Mouse (Mus musculus): ENCODE results near the gene Adam17.
A peak's percentile ranks its signal among the peaks of the same experiment; 100 is the strongest.

The Adam17 gene

DNA sequence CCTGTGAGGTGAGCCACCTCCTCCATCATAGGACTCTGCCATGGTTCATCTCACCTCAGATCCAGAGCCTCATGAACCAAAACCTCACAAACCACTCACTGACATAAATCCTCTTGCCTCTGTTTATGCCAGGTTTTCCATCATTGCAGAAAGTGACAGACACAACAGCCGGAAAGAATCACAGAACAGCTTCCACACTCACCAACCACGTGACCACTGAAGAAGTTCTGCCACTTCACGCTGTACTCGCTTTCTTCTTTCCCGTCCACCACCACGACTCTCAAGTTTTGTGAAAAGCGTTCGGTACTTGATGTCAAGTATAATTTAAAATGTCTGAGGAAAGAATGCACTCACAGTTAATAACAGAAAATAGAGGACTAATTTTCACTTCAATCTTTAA is 19.8 kb downstream of the Adam17 start:
- no peak for DNase-seq

DNA sequence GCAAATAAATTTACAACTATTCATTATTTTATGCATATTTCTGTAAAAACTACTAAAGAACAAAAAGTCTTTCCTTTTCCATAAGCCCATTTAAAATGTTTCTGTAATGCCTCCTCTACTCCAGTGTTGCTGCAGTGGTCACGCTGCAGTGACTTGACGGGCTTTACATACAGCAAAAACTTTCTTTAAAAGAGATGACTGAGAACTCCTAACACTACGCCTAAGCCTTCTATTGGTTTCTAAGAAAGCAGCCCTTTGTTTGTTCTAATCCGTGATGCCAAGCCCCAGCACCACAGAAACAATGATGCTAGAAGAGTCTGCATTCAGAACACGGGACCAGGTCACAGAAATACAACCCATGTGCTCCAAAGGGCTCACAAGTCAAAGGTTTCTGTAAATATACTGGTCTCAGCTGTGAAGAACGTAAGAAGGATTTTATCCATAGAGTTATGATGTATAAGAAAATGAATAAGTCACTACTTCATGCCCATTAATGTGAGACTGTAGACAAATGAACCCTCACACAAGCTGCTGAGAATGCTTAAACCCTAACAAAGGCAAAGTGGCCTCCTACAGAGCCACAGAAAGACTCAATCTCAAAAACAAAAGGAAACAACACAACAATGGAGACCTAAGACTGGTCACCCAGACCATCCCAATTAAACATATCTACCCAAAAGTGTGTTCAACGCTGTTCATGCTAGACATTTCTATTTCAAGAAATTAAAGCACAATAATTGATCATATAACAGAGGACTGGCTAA is 23.1 kb downstream of the Adam17 start:
- no peak for DNase-seq

- DNase-seq: no peak
Measured at GRCm38 (mm10) chr12:21346972-21347371, 26.5 kb downstream of the Adam17 start.

DNA sequence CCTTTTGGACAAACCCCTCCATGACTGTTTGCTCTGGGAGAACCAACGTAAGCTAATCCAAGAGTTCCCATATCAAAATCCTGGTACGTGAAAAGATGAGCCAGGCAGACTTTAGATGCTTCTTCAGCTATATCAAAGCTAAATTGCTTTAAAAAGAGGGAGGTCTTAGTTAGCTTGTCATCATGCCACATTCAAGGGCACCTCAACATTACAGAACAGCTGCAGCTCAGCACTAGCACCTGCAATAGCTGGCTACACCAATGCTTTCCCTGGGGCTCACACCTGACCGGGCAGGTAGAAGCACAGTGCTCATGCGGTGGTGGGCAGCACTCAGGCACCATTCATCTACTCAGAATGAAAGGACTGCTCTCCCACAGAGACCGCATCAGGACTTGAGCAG is 32.8 kb downstream of the Adam17 start:
- no peak for DNase-seq

- no peak for DNase-seq
Measured at GRCm38 (mm10) chr12:21337171-21337570, 36.3 kb downstream of the Adam17 start.

DNA sequence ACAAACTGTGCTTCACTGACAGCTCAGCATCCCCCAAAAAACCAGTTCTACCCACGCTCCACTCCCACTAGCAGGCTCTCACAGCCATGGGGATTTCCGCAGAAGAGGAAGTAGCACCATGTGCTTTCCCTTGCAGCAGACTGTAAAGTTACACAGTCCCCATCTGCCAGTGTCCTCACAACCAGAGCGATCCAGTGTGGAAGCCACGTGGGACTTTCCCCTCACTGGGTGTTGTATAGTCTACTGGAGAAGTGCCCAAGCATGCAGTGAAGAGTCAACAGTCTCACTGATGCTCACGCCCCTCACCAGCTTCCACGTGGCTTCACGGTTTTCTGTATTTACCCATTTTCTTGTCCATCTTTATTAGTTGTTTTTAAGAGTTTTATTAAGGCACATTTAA is 37.6 kb downstream of the Adam17 start:
- DNase-seq: no peak

DNA sequence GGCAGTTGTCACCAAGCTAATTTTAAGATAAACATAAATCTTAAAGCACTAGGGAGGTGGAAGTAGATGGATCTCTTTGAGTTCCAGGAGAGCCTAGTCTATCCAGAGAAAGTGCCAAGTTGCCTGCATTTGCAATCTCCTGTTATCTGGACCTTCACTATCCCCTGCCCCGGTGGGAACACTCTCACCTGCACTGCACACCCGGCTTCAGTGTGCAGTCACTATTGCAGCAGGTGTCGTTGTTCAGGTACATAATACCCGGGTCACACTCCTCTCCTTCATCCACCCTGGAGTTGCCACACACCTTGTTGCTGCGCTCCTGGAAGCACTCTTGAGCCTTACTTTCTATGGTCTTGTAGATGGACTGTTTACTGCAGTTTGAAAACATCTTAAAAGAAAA is 39.7 kb downstream of the Adam17 start:
- DNase-seq: no peak

DNA sequence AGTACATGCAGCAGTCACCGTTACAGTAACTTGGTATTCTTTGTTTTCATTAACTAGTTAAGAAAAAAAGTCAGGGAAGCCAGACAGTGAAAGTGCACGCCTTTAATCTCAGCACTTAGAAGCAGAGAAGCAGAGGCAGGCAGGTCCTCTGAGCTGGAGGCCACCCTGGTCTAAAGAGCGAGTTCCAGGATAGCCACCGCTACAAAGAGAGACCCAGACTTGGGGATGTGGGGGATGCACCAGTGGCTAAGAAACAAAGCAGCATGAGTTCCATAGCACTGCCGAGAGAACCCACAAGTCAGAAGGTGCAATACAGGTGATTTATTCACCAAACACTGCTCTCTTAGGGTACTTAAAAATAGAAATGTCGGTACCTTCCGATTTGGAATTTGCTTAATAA is 40.4 kb downstream of the Adam17 start:
- no peak for DNase-seq

GRCm38 (mm10) chr12:21331711-21332110 is 41.7 kb downstream of the Adam17 start:
- DNase-seq: no peak

GRCm38 (mm10) chr12:21330961-21331576 is 42.4 kb downstream of the Adam17 start:
- no peak for DNase-seq

DNA sequence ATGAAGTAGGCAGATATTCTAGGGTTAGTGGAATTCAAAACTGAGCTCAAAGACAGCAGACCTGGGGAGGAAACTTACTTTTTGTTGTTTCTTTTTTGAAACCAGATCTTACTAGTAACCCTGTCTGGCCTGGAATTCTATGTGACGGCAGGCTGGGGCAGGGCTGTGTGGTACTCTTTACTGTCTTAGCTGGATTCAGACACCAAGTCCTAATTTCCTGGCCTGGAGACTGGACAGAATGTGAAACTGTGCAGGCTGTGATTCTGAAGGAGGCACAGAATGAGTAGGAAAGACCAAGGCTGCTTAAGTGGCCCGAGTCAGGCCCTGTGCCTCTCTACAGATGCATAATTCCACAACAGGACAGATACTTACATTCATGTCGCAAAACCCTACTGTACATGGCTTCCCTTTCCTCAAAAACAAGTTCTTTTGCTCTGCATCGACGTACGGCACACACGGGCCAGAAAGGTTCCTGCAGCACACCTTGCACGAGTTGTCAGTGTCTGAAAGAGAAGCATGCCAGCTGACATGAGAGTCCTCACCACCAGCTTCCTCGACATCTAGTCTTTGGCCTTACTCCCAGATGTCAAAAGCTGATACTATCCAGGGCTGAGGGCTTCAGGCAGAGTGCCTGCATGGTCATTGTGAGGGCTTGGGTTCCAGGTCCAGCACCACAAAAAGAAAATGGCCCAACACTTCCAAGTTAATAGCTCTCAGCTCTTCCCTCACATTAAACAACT is 43.6 kb downstream of the Adam17 start:
- no peak for DNase-seq

GRCm38 (mm10) chr12:21326325-21326724 is 47.1 kb downstream of the Adam17 start:
- no peak for DNase-seq

- DNase-seq: no peak
Measured at GRCm38 (mm10) chr12:21325266-21325665, 48.2 kb downstream of the Adam17 start.

DNA sequence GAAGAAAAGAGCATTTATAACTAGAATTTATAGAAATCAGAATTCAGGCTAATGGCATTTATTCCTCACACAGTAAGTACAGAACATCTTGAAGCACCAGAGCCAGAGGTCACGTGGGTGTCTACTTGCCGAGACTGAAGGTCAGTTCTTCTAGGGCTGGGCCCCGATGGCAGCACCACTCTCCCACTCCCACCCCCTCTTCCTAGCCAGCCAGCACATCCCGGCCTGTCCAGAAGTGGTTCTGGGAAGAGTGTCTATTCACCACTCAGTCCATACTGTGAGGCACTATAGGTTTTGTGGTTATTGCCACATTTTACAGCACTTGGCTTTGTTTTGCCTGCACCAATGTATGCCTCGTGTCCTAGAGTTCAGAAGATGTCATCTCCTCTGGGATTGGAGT is 49.3 kb downstream of the Adam17 start:
- DNase-seq: no peak

DNA sequence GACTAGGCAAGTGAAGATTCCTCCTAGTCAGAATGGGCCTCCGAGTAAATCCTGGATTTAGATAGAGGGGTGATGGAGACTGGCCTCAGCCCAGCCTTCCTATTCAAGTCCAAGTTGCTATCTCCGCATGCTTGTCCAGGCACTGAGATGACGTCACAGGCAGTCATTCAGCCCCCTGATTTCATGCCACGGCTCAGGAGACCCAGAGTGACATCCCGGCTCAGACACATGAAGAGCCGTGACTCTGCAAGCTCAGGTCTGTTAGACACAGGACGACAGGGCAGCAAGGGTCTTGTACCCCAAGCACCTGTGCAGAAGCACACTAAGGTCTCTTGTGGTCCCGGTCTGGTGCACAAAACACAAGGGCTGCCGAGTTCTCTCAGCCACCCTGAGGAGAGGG is 50.6 kb downstream of the Adam17 start:
- no peak for DNase-seq

DNA sequence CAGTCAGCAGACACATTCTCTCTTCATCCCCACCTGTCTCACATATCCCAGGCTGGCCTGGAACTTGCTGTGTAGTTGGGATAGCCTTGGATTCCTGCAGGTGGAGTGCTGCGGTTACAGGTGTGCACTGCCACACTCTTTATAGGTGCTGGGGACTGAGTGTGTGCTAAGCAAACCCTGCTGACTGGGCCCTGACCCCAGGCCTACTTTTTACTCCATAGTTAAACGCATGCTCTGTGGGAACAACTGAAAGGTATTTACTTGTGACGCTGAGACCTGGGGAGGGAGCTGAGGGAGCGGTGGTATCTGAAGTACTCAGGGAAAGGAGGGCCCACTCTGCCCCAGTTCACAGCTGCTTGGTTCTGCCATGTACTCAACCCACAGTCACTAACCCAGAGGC is 51.1 kb downstream of the Adam17 start:
- no peak for DNase-seq

- DNase-seq: no peak
Measured at GRCm38 (mm10) chr12:21321170-21321569, 52.3 kb downstream of the Adam17 start.

DNA sequence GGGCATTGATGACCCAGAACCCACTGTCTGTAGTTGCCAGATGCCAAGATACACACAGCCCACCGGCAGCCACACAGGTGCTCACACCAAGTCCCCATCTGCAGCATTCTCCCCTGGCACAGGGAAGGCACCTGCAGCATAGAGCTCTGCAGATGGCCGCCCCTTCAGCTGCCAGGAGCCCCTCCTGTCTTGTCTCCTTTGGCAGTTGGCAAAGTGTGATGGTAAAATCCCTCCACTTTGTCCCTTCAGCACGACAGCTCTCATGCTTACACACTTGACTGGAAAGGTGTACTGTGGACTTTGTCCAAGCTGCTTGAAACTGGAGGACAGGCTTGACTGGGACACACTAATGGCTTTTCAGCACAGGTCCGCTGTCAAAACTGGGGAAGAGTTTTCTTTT is 53.1 kb downstream of the Adam17 start:
- peak; percentile 22 for DNase-seq

DNA sequence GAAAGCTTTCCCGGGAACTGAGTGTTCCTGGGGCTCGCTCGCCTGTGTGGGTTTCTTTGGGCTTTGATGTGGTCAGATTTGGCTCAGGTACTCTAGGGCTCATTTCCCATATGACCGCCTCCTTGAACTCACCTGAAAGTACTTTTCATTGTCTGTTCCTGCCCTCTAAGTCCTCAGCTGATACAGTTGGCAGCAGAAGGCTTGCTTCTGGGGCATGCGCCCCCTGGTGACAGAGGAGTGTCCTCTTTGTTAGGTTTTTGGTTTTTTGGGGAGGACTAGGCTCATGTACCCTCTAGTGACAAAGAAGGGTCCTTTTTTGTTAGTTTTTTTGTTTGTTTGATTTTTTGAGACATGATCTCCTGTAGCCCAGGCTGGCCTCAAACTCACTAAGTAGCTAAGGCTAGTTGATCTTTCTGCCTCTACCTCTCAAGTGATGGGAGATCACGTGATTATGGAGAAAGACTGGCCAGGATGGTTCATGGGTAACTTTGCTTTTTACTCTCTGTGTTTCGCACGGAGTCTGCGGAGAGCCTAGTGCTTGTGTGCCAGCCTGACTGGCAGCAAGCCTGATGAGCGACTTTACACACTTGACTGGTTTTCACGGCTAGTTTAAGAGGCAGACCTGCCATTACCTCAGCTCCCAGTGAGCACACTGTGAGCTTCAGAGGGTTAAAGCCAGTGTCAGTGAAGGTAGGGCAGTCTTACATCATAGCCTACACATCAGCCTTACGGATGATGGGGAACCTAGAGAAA is 55.1 kb downstream of the Adam17 start:
- peak; percentile 56 for DNase-seq

DNA sequence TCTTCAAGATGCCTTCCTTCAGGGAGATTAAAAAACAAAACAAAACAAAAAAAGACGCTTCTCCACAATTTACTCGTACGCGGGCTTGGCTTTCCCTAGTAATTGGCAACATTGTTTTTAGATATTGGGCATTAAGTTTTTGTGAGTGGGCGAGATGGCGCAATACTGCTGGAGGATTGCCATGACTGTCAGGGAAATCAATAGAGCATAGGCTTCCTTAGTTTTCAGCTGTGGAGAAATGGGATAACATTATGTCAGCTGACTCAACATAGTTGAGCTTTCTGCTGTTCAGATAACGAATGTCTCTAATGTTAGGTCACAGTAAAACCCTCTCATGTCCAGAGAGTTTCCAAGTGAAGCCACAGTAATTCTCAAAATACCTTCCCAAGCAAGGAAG is 56.6 kb downstream of the Adam17 start:
- DNase-seq: peak; percentile 20

DNA sequence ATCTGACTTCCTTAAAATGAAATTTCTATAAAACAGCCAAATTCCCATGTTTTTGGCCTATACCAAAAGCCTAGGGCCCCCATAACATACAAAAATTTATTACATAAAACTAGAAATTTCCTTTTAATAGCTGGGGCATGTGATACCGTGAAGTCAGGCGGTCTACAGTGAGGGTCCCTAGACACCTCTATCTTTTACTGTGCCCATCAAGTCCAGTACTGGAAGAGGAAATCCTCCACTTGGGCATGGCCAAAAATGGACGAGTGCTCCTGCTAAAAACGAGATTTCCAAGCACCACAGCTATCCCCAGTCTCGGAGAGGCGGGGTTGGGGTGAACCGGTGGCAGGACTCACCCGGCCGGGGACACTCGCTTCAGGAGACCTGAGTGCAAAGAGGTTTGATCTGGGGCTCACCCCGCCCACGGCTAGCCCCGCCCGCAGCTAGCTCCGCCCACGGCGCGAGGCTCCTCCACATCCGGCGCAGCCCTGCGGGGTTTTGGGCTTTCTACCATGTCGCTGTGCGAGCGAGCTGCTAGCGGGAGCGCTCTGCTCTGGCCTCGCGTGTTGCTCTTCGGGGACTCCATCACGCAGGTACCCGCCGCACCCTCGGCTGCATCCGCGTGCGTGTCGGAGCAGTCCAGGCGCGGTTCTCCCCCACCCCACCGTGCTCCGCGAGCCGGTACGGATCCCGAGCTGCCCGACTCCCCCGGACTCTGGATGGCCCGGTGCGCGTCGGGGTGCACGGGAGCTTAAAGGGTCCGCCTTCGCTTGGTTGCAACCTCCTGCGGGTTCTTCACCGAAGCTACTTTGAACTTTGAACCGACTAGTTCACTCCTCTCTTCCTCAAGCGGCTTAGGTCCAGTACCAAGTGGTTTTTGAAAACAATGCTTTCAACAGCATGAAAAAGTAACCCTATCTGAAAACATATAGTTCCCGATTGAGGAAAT is 57.2 kb downstream of the Adam17 start, which contains the start of gene Iah1:
Gene Iah1 (plus strand): TSS at position 467 of the 946 bp plus-strand sequence.
- DNase-seq: peak; percentile 80

DNA sequence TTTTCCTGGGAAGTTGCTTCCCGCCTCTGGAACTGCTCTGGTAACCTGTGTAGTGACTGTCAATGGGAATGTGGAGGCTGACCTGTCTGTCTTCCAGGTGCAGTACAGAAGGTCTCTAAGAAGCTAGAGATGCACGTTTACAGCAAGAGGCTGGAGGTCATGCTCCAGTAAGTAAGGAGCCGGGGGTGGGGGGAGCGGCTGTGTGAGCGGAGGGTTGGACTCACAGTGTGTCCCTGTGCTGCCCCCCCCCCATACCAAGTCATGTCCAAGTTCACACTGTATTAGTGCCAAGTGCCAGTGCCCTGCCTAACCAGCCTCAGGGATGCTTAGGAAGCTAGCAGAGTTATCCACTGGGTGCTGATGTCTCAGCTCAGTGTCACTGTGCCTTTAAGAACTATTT is 61.2 kb downstream of the Adam17 start:
- no peak for DNase-seq

All from cerebellum, adult 8-10 months (tissue).